Mouse (Mus musculus): ENCODE data around the gene Rnf113a1.
"Not testable (repeated sequence)": the region's sequence is repeated elsewhere in the genome, so short reads cannot be mapped to it uniquely, and the experiment has no call there.

The Rnf113a1 gene

GRCm38 (mm10) chrX:37191105-37191743 lies at the start of gene Rnf113a1, which contains the start of gene Ndufa1:
Gene Rnf113a1, plus strand, starts transcription at chrX:37191245.
Gene Ndufa1, minus strand, starts transcription at chrX:37191163.
- in situ Hi-C loops (cut with MboI, MseI): no loop called here

GRCm38 (mm10) chrX:37141732-37142131 lies 49.3 kb upstream of the Rnf113a1 start:
- in situ Hi-C loops (cut with MboI, MseI): no loop called here

GRCm38 (mm10) chrX:37144498-37144897 lies 46.5 kb upstream of the Rnf113a1 start:
- in situ Hi-C loops (cut with MboI, MseI): not testable (repeated sequence)

GRCm38 (mm10) chrX:37144954-37145353 lies 46.1 kb upstream of the Rnf113a1 start:
- in situ Hi-C loops (cut with MboI, MseI): no loop called here

- in situ Hi-C loops (cut with MboI, MseI): no loop called here
Observed at GRCm38 (mm10) chrX:37157839-37158238, 33.2 kb upstream of the Rnf113a1 start.

- in situ Hi-C loops (cut with MboI, MseI): no loop called here
Observed at GRCm38 (mm10) chrX:37161169-37161568, 29.9 kb upstream of the Rnf113a1 start.

GRCm38 (mm10) chrX:37163115-37163514 lies 27.9 kb upstream of the Rnf113a1 start:
- in situ Hi-C loops (cut with MboI, MseI): no loop called here

GRCm38 (mm10) chrX:37167085-37167484 lies 24.0 kb upstream of the Rnf113a1 start:
- in situ Hi-C loops (cut with MboI, MseI): no loop called here

- in situ Hi-C loops (cut with MboI, MseI): no loop called here
Observed at GRCm38 (mm10) chrX:37168742-37169141, 22.3 kb upstream of the Rnf113a1 start, which contains the start of gene Akap14. Gene Akap14, minus strand, starts transcription at chrX:37168842.

- in situ Hi-C loops (cut with MboI, MseI): not testable (repeated sequence)
Observed at GRCm38 (mm10) chrX:37184401-37184800, 6.6 kb upstream of the Rnf113a1 start.

- in situ Hi-C loops (cut with MboI, MseI): no loop called here
Observed at GRCm38 (mm10) chrX:37190755-37191104, 315 bp upstream of the Rnf113a1 start.

GRCm38 (mm10) chrX:37191744-37192379 lies 817 bp downstream of the Rnf113a1 start:
- in situ Hi-C loops (cut with MboI, MseI): no loop called here

GRCm38 (mm10) chrX:37198676-37199075 lies 7.6 kb downstream of the Rnf113a1 start:
- in situ Hi-C loops (cut with MboI, MseI): no loop called here

GRCm38 (mm10) chrX:37210941-37211340 lies 19.9 kb downstream of the Rnf113a1 start, which contains the start of gene Gm9:
Gene Gm9, minus strand, starts transcription at chrX:37211041.
- in situ Hi-C loops (cut with MboI, MseI): no loop called here

GRCm38 (mm10) chrX:37222158-37222557 lies 31.1 kb downstream of the Rnf113a1 start, which contains the start of gene Rhox1:
Gene Rhox1, minus strand, starts transcription at chrX:37222258.
- in situ Hi-C loops (cut with MboI, MseI): not testable (repeated sequence)
